Mouse (Mus musculus): ENCODE data around the gene Als2cr12. TPM values are rescaled to one million over a fixed set of nuclear protein-coding genes. Genes with fewer than 3 reads are reported as not detected.
"Not testable (repeated sequence)": the region's sequence is repeated elsewhere in the genome, so short reads cannot be mapped to it uniquely, and the experiment has no call there.

Gene Als2cr12
- polyA plus RNA-seq, 1 experiment from 2014 or later = not detected

- H3K4me2 ChIP-seq (ENCODE audit: low read depth, low read length); H3K4me1 ChIP-seq (ENCODE audit: control insufficient read depth, low read depth, low read length); ATAC-seq (ENCODE audit: low read depth); H3K36me3 ChIP-seq (ENCODE audit: control insufficient read depth, insufficient read depth); H3K9ac ChIP-seq (ENCODE audit: low read depth, low read length); H3K27ac ChIP-seq (ENCODE audit: low read length); H3K27me3 ChIP-seq (ENCODE audit: control insufficient read depth, insufficient read depth, low read depth, low read length); H3K4me3 ChIP-seq (ENCODE audit: low read depth, low read length); H3K9me3 ChIP-seq (replicated peaks; ENCODE audit: control insufficient read depth, low read length): not testable (repeated sequence)
- 50% methylated on average over 1 of the region's 2 CpGs for WGBS (ENCODE audit: insufficient replicate concordance)
Observed at GRCm38 (mm10) chr1:58628847-58629246, 66.9 kb downstream of the Als2cr12 start.

DNA sequence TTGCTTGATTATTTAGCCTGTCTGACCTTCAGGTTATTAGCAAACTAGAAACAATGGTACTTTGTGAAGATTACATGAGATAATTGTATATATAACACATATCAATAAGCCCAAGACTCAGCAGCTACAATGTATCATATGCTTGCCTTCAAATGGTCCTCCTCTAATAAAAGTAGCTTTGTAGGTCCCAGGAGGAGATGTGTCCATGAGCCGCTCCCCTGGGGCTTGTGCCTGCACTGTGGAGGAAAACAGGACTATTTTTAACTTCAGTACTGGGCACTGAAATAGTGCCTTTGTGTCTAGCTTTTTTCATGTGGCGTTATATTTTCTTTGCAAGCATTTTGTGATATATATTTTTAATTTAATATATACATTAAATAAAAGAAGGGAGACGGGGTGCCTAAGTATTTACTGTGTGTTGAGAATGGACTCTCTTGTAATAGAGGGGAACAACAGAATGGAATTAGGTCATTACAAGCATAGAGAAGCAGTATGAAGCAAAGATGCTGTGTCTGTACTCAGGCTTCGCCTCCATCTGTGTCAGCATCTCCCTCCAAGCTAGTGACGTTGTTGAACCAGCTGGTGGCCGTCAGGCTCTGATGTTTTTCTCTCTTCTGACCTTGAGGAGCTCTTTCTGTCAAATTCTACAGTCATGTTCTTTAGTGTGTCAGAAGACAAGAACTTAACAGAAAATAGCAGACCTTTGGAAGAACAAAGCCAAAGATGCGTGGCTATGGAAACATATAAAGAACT lies 73.6 kb downstream of the Als2cr12 start:
- H3K4me3 ChIP-seq (ENCODE audit: low read depth, low read length) = no peak overlapping the region
- H3K27me3 ChIP-seq (ENCODE audit: control insufficient read depth, insufficient read depth, low read depth, low read length) = no peaks in the 10 kb centered on the region
- no peak overlapping the region for H3K27ac ChIP-seq (ENCODE audit: low read length)
- no peaks in the 10 kb centered on the region for H3K9me3 ChIP-seq (replicated peaks; ENCODE audit: control insufficient read depth, low read length)
- no peak overlapping the region for H3K9ac ChIP-seq (ENCODE audit: low read depth, low read length)
- WGBS (ENCODE audit: insufficient replicate concordance) = 58% methylated on average over 7 of the region's 7 CpGs
- no peak overlapping the region for H3K4me2 ChIP-seq (ENCODE audit: low read depth, low read length)
- H3K4me1 ChIP-seq (ENCODE audit: control insufficient read depth, low read depth, low read length) = no peaks in the 10 kb centered on the region
- no peaks in the 10 kb centered on the region for H3K36me3 ChIP-seq (ENCODE audit: control insufficient read depth, insufficient read depth)
- no peak for ATAC-seq (ENCODE audit: low read depth)

- Histone ChIP-seq H3K27me3 (ENCODE audit: control insufficient read depth, insufficient read depth, low read depth, low read length) (no peaks in the 10 kb centered on the region), H3K36me3 (ENCODE audit: control insufficient read depth, insufficient read depth) (no peaks in the 10 kb centered on the region), H3K4me1 (ENCODE audit: control insufficient read depth, low read depth, low read length) (no peaks in the 10 kb centered on the region), H3K9me3 (replicated peaks; ENCODE audit: control insufficient read depth, low read length) (no peaks in the 10 kb centered on the region), H3K4me3 (ENCODE audit: low read depth, low read length) (no peak overlapping the region), H3K4me2 (ENCODE audit: low read depth, low read length) (no peak overlapping the region), H3K9ac (ENCODE audit: low read depth, low read length) (no peak overlapping the region), H3K27ac (ENCODE audit: low read length) (no peak overlapping the region)
- no peak for ATAC-seq (ENCODE audit: low read depth)
- 70% methylated on average over 3 of the region's 3 CpGs for WGBS (ENCODE audit: insufficient replicate concordance)
Observed at GRCm38 (mm10) chr1:58621251-58621650, 74.5 kb downstream of the Als2cr12 start.

GRCm38 (mm10) chr1:58618766-58619165 lies 77.0 kb downstream of the Als2cr12 start:
- Histone ChIP-seq H3K27me3 (ENCODE audit: control insufficient read depth, insufficient read depth, low read depth, low read length) (no peaks in the 10 kb centered on the region), H3K36me3 (ENCODE audit: control insufficient read depth, insufficient read depth) (no peaks in the 10 kb centered on the region), H3K9ac (ENCODE audit: low read depth, low read length) (no peak overlapping the region), H3K4me1 (ENCODE audit: control insufficient read depth, low read depth, low read length) (no peaks in the 10 kb centered on the region), H3K9me3 (replicated peaks; ENCODE audit: control insufficient read depth, low read length) (no peaks in the 10 kb centered on the region), H3K4me2 (ENCODE audit: low read depth, low read length) (no peak overlapping the region), H3K27ac (ENCODE audit: low read length) (no peak overlapping the region), H3K4me3 (ENCODE audit: low read depth, low read length) (no peak overlapping the region)
- 73% methylated on average over 2 of the region's 2 CpGs for WGBS (ENCODE audit: insufficient replicate concordance)
- ATAC-seq (ENCODE audit: low read depth) = no peak

DNA sequence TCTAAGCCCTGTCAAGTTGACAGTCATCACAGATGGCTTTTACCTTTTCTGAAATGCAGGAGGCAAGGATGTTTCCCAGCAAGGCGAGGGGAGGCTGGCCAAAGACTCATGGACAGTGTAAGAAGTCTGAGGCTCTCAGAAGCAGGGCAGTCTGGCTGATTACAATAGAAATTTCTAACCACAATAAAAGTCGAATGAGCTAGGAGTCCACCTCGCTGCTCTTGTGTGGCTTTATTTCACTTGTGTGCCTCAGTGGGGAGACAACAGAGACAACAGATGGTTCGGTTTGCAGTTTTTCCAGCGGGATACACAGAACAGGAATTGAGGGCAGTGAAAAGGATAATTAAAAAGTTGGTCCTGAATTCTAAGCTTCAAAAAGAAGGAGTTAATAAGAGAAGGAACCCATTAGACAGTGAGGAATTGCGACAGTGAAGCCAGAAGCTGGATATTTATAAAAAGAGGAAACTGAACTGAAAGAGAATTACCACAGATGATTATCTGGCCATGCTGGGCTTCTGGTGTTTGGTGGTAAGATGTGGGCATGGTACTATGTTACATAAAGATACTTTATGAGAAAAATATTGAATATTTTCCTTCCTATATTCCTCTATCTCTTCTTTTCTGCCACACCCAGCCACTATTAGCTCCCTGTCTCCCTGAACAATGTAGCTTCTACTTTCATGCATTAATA lies 77.7 kb downstream of the Als2cr12 start:
- H3K9ac ChIP-seq (ENCODE audit: low read depth, low read length) = no peak overlapping the region
- no peaks in the 10 kb centered on the region for H3K4me1 ChIP-seq (ENCODE audit: control insufficient read depth, low read depth, low read length)
- no peak overlapping the region for H3K27ac ChIP-seq (ENCODE audit: low read length)
- no peak for ATAC-seq (ENCODE audit: low read depth)
- H3K27me3 ChIP-seq (ENCODE audit: control insufficient read depth, insufficient read depth, low read depth, low read length) = no peaks in the 10 kb centered on the region
- no peak overlapping the region for H3K4me3 ChIP-seq (ENCODE audit: low read depth, low read length)
- H3K4me2 ChIP-seq (ENCODE audit: low read depth, low read length) = no peak overlapping the region
- no peaks in the 10 kb centered on the region for H3K9me3 ChIP-seq (replicated peaks; ENCODE audit: control insufficient read depth, low read length)
- 19% methylated on average over 6 of the region's 6 CpGs for WGBS (ENCODE audit: insufficient replicate concordance)
- H3K36me3 ChIP-seq (ENCODE audit: control insufficient read depth, insufficient read depth) = no peaks in the 10 kb centered on the region

DNA sequence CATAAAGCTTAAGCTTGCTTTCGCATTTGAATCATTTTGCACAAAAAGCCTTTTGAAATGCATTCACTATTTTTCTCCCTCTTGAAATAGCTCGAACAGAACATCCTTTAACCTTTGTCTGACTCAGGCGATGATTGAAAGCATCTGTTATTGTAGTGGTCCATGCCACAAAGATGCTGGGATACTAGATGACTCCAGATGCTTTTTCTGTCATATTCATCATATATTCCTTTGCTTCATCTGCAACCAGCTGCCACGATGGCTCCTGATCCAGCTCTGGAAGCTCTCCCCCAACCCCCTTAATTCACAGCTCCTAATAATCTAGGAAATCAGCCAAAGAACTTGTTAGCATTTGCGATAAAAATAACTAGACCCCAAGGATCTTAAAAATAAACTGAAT lies 78.7 kb downstream of the Als2cr12 start:
- WGBS (ENCODE audit: insufficient replicate concordance) = 60% methylated on average over 5 of the region's 5 CpGs
- no peak overlapping the region for H3K4me3 ChIP-seq (ENCODE audit: low read depth, low read length)
- H3K27me3 ChIP-seq (ENCODE audit: control insufficient read depth, insufficient read depth, low read depth, low read length) = no peaks in the 10 kb centered on the region
- no peaks in the 10 kb centered on the region for H3K4me1 ChIP-seq (ENCODE audit: control insufficient read depth, low read depth, low read length)
- H3K9ac ChIP-seq (ENCODE audit: low read depth, low read length) = no peak overlapping the region
- H3K36me3 ChIP-seq (ENCODE audit: control insufficient read depth, insufficient read depth) = no peaks in the 10 kb centered on the region
- no peaks in the 10 kb centered on the region for H3K9me3 ChIP-seq (replicated peaks; ENCODE audit: control insufficient read depth, low read length)
- H3K27ac ChIP-seq (ENCODE audit: low read length) = no peak overlapping the region
- no peak overlapping the region for H3K4me2 ChIP-seq (ENCODE audit: low read depth, low read length)
- no peak for ATAC-seq (ENCODE audit: low read depth)

DNA sequence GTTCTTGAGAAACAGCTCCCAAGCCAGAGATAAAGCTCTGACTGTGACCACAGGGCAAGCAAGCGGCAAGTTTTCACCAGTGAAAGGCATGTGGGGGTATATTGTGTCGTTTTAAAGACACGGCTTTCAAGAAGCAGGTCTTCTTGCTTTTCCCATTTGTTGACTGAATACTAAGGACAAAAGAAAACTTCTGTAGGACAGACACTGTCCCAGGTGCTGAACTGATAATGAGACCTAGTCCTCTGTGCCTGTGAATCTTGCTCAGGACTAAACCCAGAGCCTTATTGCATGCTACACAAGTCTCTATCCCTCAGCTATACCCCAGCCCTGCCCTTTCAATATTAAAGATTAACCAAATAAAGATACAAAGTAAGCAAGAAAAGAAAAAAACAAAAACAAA lies 79.6 kb downstream of the Als2cr12 start:
- H3K4me1 ChIP-seq (ENCODE audit: control insufficient read depth, low read depth, low read length) = no peaks in the 10 kb centered on the region

GRCm38 (mm10) chr1:58615146-58615545 lies 80.6 kb downstream of the Als2cr12 start:
- 54% methylated on average over 4 of the region's 4 CpGs for WGBS (ENCODE audit: insufficient replicate concordance)
- H3K27ac ChIP-seq (ENCODE audit: low read length) = no peak overlapping the region

More for the DNA sequence above, 79.6 kb downstream of the Als2cr12 start:
- no peak overlapping the region for H3K9ac ChIP-seq (ENCODE audit: low read depth, low read length)
- H3K4me2 ChIP-seq (ENCODE audit: low read depth, low read length) = no peak overlapping the region
- no peak overlapping the region for H3K4me3 ChIP-seq (ENCODE audit: low read depth, low read length)
- 52% methylated on average over 3 of the region's 3 CpGs for WGBS (ENCODE audit: insufficient replicate concordance)
- H3K9me3 ChIP-seq (replicated peaks; ENCODE audit: control insufficient read depth, low read length) = no peaks in the 10 kb centered on the region
- no peak overlapping the region for H3K27ac ChIP-seq (ENCODE audit: low read length)
- no peak for ATAC-seq (ENCODE audit: low read depth)
- H3K36me3 ChIP-seq (ENCODE audit: control insufficient read depth, insufficient read depth) = no peaks in the 10 kb centered on the region
- H3K27me3 ChIP-seq (ENCODE audit: control insufficient read depth, insufficient read depth, low read depth, low read length) = no peaks in the 10 kb centered on the region

GRCm38 (mm10) chr1:58614424-58614823 lies 81.4 kb downstream of the Als2cr12 start:
- ATAC-seq (ENCODE audit: low read depth) = no peak
- WGBS (ENCODE audit: insufficient replicate concordance) = 59% methylated on average over 3 of the region's 3 CpGs

More at GRCm38 (mm10) chr1:58615146-58615545, 80.6 kb downstream of the Als2cr12 start:
- Histone ChIP-seq H3K27me3 (ENCODE audit: control insufficient read depth, insufficient read depth, low read depth, low read length) (no peaks in the 10 kb centered on the region), H3K9me3 (replicated peaks; ENCODE audit: control insufficient read depth, low read length) (no peaks in the 10 kb centered on the region), H3K4me2 (ENCODE audit: low read depth, low read length) (no peak overlapping the region), H3K36me3 (ENCODE audit: control insufficient read depth, insufficient read depth) (no peaks in the 10 kb centered on the region), H3K4me1 (ENCODE audit: control insufficient read depth, low read depth, low read length) (no peaks in the 10 kb centered on the region), H3K9ac (ENCODE audit: low read depth, low read length) (no peak overlapping the region), H3K4me3 (ENCODE audit: low read depth, low read length) (no peak overlapping the region)
- ATAC-seq (ENCODE audit: low read depth) = no peak

More at GRCm38 (mm10) chr1:58614424-58614823, 81.4 kb downstream of the Als2cr12 start:
- H3K4me3 ChIP-seq (ENCODE audit: low read depth, low read length) = no peak overlapping the region
- no peaks in the 10 kb centered on the region for H3K27me3 ChIP-seq (ENCODE audit: control insufficient read depth, insufficient read depth, low read depth, low read length)
- no peak overlapping the region for H3K4me2 ChIP-seq (ENCODE audit: low read depth, low read length)
- H3K4me1 ChIP-seq (ENCODE audit: control insufficient read depth, low read depth, low read length) = no peaks in the 10 kb centered on the region
- H3K9me3 ChIP-seq (replicated peaks; ENCODE audit: control insufficient read depth, low read length) = no peaks in the 10 kb centered on the region
- no peak overlapping the region for H3K27ac ChIP-seq (ENCODE audit: low read length)
- no peak overlapping the region for H3K9ac ChIP-seq (ENCODE audit: low read depth, low read length)
- H3K36me3 ChIP-seq (ENCODE audit: control insufficient read depth, insufficient read depth) = no peaks in the 10 kb centered on the region

Measured in liver, embryonic 16.5 days (tissue).